Mouse (Mus musculus) embryonic facial prominence, embryonic 14.5 days (tissue): Measurements from ENCODE around the gene Spin1. TPM values are rescaled to one million over a fixed set of nuclear protein-coding genes. Genes with fewer than 3 reads are reported as not detected.

Source experiments
- ATAC-seq: fragments of 200-750 bp; cut with Nextera tagmentation; 2 replicates; pipeline ENCODE4 v1.8.0; 2017; ENCODE audit warnings: low read depth, moderate number of reproducible peaks, moderate TSS enrichment
- DNase-seq: peaks from one replicate; pipeline ENCODE4 v3.0.0-alpha.2; 2015; ENCODE audit warnings: low spot score
- H3K27ac ChIP-seq: fragments of 300-500 bp; sonication (generic); replicated peaks from 2 replicates; pipeline ENCODE4 v1.5.1; 2014; ENCODE audit warnings: low read depth, mild to moderate bottlenecking, low read length, moderate library complexity
- H3K27me3 ChIP-seq: fragments of 300-500 bp; sonication (generic); replicated peaks from 2 replicates; pipeline ENCODE4 v1.6.1; 2014; ENCODE audit warnings: low read length; ENCODE audit not compliant: control insufficient read depth, insufficient read depth
- H3K36me3 ChIP-seq: fragments of 300-500 bp; sonication (generic); 2 replicates; pipeline ENCODE4 v1.6.1; 2014; ENCODE audit warnings: low read length, mixed read lengths; ENCODE audit not compliant: control insufficient read depth, insufficient read depth
- H3K4me1 ChIP-seq: fragments of 300-500 bp; sonication (generic); 2 replicates; pipeline ENCODE4 v1.6.1; 2014; ENCODE audit warnings: antibody characterized with exemption, low read length; ENCODE audit not compliant: control insufficient read depth, insufficient read depth
- H3K4me2 ChIP-seq: fragments of 300-500 bp; sonication (generic); 2 replicates; pipeline ENCODE4 v1.6.1; 2014; ENCODE audit warnings: low read depth, mild to moderate bottlenecking, low read length, moderate library complexity, mixed read lengths
- H3K4me3 ChIP-seq: fragments of 300-500 bp; sonication (generic); 2 replicates; pipeline ENCODE4 v1.5.1; 2014; ENCODE audit warnings: low read depth, mild to moderate bottlenecking, low read length
- H3K9ac ChIP-seq: fragments of 300-500 bp; sonication (generic); 2 replicates; pipeline ENCODE4 v1.6.1; 2014; ENCODE audit warnings: low read depth, mild to moderate bottlenecking, low read length, moderate library complexity, mixed read lengths
- H3K9me3 ChIP-seq: fragments of 300-500 bp; sonication (generic); 2 replicates; pipeline ENCODE4 v1.6.1; 2016; ENCODE audit warnings: low read length; ENCODE audit not compliant: control insufficient read depth
- WGBS: fragments of 180-500 bp; shearing (Covaris S2); extraction: QIAGEN DNeasy Blood & Tissue Kit; methylation state at CpG from one replicate; pipeline ENCODE4 v1.1.7; 2014; 5-methylcytosine and 5-hydroxymethylcytosine counted together
- polyA plus RNA-seq: library from polyadenylated mRNA; unstranded; fragments of >200 nt; fragmentation: Nextera tagmentation; extraction: Ambion mirVana; gene quantifications from 2 replicates; pipeline ENCODE4 v1.2.1, GENCODE M21; 2014

Spin1 gene
- polyA plus RNA-seq, 1 experiment from 2014 or later, result 95.6 TPM

DNA sequence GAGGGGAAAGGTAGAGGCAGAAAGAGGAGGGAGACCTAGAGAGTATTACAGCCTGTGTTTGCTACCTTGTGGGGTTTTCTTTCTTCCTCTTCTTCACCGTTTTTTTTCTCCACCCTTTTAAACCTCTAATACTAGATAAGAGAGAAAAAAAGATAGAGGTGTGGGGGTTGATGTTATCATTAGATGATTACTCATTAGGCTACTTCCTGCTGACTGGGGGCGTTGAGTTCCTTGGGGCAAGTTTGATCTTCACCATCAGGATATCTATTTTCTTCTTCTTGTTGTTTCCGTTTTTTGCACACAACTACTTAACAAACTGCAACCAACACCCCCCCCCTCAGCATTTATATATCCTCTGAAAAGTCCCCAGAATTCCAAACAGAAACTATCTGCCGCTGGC lies 12.5 kb upstream of the Spin1 start:
- Histone ChIP-seq H3K4me3 (no peak overlapping the region), H3K9ac (no peak overlapping the region), H3K27ac (no peak overlapping the region), H3K36me3 (no peaks in the 10 kb centered on the region), H3K4me1 (no peaks in the 10 kb centered on the region), H3K4me2 (no peak overlapping the region), H3K9me3 (0 out of 2 replicates have a peak, but pooled peaks cover 3% of the 10 kb centered on the region), H3K27me3 (no peaks in the 10 kb centered on the region)
- WGBS, result 77% methylated on average over 4 of the region's 4 CpGs
- ATAC-seq (no peak), DNase-seq (no peak)

- no peaks in the 10 kb centered on the region for H3K27me3 ChIP-seq
- 0 out of 2 replicates have a peak, but pooled peaks cover 3% of the 10 kb centered on the region for H3K9me3 ChIP-seq
- no peak for DNase-seq
- WGBS, result 65% methylated on average over 4 of the region's 4 CpGs
- H3K9ac ChIP-seq, result no peak overlapping the region
- H3K4me3 ChIP-seq, result no peak overlapping the region
- H3K4me1 ChIP-seq, result no peaks in the 10 kb centered on the region
- no peak for ATAC-seq
- no peaks in the 10 kb centered on the region for H3K36me3 ChIP-seq
- no peak overlapping the region for H3K4me2 ChIP-seq
- H3K27ac ChIP-seq, result no peak overlapping the region
Measured at GRCm38 (mm10) chr13:51089058-51089457, 11.6 kb upstream of the Spin1 start.

- no peak overlapping the region for H3K4me3 ChIP-seq
- ATAC-seq (peak; percentile 86), DNase-seq (peak; percentile 78)
- H3K36me3 ChIP-seq, result no peaks in the 10 kb centered on the region
- H3K9ac ChIP-seq, result no peak overlapping the region
- 61% methylated on average over 5 of the region's 5 CpGs for WGBS
- 0 out of 2 replicates have a peak overlapping the region, but pooled peaks have one; percentile 17 for H3K27ac ChIP-seq
- H3K4me2 ChIP-seq, result no peak overlapping the region
- 0 out of 2 replicates have a peak, but pooled peaks cover 3% of the 10 kb centered on the region for H3K9me3 ChIP-seq
- no peaks in the 10 kb centered on the region for H3K4me1 ChIP-seq
- H3K27me3 ChIP-seq, result no peaks in the 10 kb centered on the region
Measured at GRCm38 (mm10) chr13:51090105-51090661, 10.5 kb upstream of the Spin1 start.

GRCm38 (mm10) chr13:51093430-51093829 lies 7.2 kb upstream of the Spin1 start:
- Histone ChIP-seq H3K36me3 (no peaks in the 10 kb centered on the region), H3K4me3 (no peak overlapping the region), H3K4me2 (no peak overlapping the region), H3K9me3 (0 out of 2 replicates have a peak, but pooled peaks cover 5% of the 10 kb centered on the region), H3K4me1 (no peaks in the 10 kb centered on the region), H3K27ac (no peak overlapping the region), H3K9ac (no peak overlapping the region), H3K27me3 (no peaks in the 10 kb centered on the region)
- DNase-seq, result no peak
- ATAC-seq, result no peak
- WGBS, result 77% methylated on average over 5 of the region's 5 CpGs

DNA sequence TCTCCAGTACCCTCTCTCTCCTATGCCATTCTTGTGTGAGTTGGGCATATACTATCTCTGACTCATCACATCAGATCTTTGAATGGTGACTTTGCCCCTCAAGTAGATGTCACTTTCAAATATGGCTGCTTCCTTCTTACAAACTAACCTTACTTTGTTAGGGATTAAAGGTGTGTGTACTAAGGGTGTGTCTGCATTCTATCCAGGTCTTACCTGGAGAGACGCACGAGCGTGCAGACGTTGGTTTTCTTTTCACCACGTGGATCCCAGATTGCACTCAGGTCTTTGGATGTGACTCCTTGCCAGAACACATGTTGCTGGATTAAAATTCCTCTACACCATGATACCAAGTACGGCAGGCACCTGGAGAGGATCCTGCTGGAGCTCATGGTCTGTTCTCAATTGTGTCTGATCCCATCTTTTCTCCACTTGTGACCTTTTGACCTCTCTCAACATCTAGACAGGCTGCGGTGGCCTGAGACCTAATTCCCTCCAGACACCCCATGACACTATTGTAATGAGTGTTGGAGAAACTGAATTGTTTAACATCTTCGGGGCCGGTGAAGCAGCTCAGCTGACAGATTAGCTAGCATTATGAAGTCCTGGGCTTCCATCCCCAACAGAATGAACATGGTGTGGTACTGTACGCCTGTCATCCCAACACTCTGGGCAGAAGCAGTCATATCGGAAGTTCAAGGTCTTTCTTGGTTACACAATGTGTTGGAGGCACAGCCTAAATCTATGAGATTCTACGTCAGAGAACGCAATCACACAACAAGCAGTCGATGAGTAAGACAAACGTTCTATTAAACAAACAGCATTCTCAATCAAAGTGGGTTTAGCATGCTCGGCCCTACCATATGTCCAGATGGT lies 6.1 kb upstream of the Spin1 start:
- 64% methylated on average over 16 of the region's 16 CpGs for WGBS
- no peak overlapping the region for H3K4me2 ChIP-seq
- H3K4me3 ChIP-seq, result no peak overlapping the region
- no peak for ATAC-seq
- H3K27me3 ChIP-seq, result no peaks in the 10 kb centered on the region
- H3K9ac ChIP-seq, result no peak overlapping the region
- no peak overlapping the region for H3K27ac ChIP-seq
- H3K9me3 ChIP-seq, result 0 out of 2 replicates have a peak, but pooled peaks cover 4% of the 10 kb centered on the region
- H3K36me3 ChIP-seq, result no peaks in the 10 kb centered on the region
- peaks cover 5% of the 10 kb centered on the region; the same call in 1 of the 2 replicates for H3K4me1 ChIP-seq
- DNase-seq, result no peak

DNA sequence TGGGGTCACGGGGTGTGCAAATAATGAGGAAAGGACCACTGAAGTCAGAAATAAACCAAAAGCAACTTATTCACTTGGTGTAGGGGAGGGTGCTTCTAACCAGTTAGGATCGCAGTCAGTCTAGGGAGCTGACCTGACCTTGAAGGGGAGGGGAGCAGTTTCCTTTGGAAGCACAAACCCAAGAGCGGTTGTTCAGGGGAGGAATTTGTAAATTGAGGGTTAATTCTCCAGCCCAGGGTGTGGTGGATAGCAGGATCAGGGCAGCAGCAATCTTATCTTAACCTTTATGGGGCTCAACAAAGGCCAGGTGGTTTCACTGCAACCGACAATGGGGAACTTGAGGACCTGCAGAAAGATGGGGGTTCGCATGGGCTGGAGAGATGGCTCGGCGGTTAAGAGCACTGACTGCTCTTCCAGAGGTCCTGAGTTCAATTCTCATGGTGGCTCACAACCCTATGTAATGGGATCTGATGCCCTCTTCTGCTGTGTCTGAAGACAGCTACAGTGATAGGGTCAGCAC lies 5.4 kb upstream of the Spin1 start:
- H3K27me3 ChIP-seq, result no peaks in the 10 kb centered on the region
- DNase-seq (no peak), ATAC-seq (no peak)
- H3K4me1 ChIP-seq, result peaks cover 5% of the 10 kb centered on the region; the same call in 1 of the 2 replicates
- no peaks in the 10 kb centered on the region for H3K36me3 ChIP-seq
- H3K4me3 ChIP-seq, result no peak overlapping the region
- no peak overlapping the region for H3K4me2 ChIP-seq
- WGBS, result 85% methylated on average over 7 of the region's 7 CpGs
- H3K9me3 ChIP-seq, result 0 out of 2 replicates have a peak, but pooled peaks cover 4% of the 10 kb centered on the region
- H3K27ac ChIP-seq, result no peak overlapping the region
- H3K9ac ChIP-seq, result no peak overlapping the region

- peaks cover 5% of the 10 kb centered on the region; the same call in 1 of the 2 replicates for H3K4me1 ChIP-seq
- no peak overlapping the region for H3K4me3 ChIP-seq
- no peak for DNase-seq
- no peaks in the 10 kb centered on the region for H3K36me3 ChIP-seq
- no peak for ATAC-seq
- no peak overlapping the region for H3K27ac ChIP-seq
- no peaks in the 10 kb centered on the region for H3K27me3 ChIP-seq
- no peak overlapping the region for H3K4me2 ChIP-seq
- H3K9me3 ChIP-seq, result 0 out of 2 replicates have a peak, but pooled peaks cover 4% of the 10 kb centered on the region
- 92% methylated on average over 6 of the region's 6 CpGs for WGBS
- H3K9ac ChIP-seq, result no peak overlapping the region
Measured at GRCm38 (mm10) chr13:51096644-51097043, 4.0 kb upstream of the Spin1 start.

GRCm38 (mm10) chr13:51099560-51100232 lies 984 bp upstream of the Spin1 start:
- DNase-seq, result peak; percentile 81

More at GRCm38 (mm10) chr13:51099560-51100232, 984 bp upstream of the Spin1 start:
- Histone ChIP-seq H3K4me1 (peaks cover 14% of the 10 kb centered on the region; the same call in 1 of the 2 replicates), H3K9me3 (peaks cover 12% of the 10 kb centered on the region; the same call in 1 of the 2 replicates), H3K27ac (peak overlapping the region; percentile 97), H3K4me2 (peak overlapping the region; percentile 96), H3K4me3 (peak overlapping the region; percentile 87), H3K36me3 (no peaks in the 10 kb centered on the region; the same call in 1 of the 2 replicates), H3K27me3 (no peaks in the 10 kb centered on the region), H3K9ac (peak overlapping the region; percentile 99)
- 3% methylated on average over 26 of the region's 26 CpGs for WGBS
- ATAC-seq, result peak; percentile 28
